Mouse (Mus musculus): ENCODE measurements around the gene Hoxa11.

- TF ChIP-seq POLR2A (IDR thresholded peaks at IDR 0.05; ENCODE audit: borderline replicate concordance, low read depth, low read length) (no peak), CTCF (IDR thresholded peaks at IDR 0.05; ENCODE audit: low read depth, low read length) (no peak)
Observed at GRCm38 (mm10) chr6:52232568-52232965, 13.0 kb downstream of the Hoxa11 start.
